Mouse (Mus musculus): Measurements from ENCODE around the gene Nhej1.

DNA sequence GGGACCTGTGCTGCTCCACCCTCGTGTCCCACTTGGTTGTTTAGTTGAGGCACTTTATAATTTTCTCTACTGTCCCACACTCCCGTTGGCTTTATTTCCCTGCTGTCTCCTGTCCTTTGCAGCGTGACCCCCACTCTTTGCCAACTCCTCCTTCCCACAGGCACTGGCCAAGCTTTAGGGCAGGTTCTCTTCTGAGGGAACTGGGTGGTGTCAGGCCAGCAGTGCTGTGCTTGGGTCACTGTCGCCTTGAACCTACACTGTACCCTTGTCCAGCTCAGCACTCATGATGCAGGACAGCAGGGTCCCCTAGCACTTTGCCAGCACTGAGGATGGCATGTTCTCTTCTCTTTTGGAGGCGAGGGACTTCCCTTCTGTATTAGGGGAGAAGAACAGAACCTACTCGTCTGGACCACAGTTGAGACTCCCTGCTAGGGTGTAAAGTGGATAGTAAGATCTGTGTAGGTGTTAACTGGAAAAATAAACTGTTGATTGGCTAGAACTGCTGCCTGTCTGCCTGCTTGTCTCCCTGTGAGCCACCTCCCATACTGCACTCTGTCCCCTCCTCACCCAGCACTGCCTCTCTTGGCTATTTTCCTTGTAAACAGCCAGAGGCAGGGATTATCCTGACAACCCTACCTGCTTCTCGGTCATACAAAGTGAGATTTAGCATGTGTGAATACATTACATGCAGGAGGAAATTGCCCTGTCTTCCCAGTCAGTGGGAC is 22.6 kb upstream of the Nhej1 start:
- TF ChIP-seq GATA1 (IDR thresholded peaks at IDR 0.05; ENCODE audit: low read depth, low read length) (no peak), POLR2A (IDR thresholded peaks at IDR 0.05; ENCODE audit: control insufficient read depth in 1 of 2, insufficient read depth in 1 of 2, low read depth in 1 of 2, low read length in 2 of 2, poor library complexity in 1 of 2) (no peak), CTCF (IDR thresholded peaks at IDR 0.05 in 2 of 3, conservative IDR thresholded peaks at IDR 0.05 in 1 of 3; ENCODE audit: control insufficient read depth in 1 of 3, insufficient read depth in 1 of 3, low read depth in 2 of 3, low read length in 3 of 3, poor library complexity in 1 of 3, severe bottlenecking in 1 of 3) (no peak), HCFC1 (IDR thresholded peaks at IDR 0.05; ENCODE audit: low read depth, low read length) (no peak)
